Mouse (Mus musculus): Measurements from ENCODE around the gene Plaur. TPM values are rescaled to one million over a fixed set of nuclear protein-coding genes. Genes with fewer than 3 reads are reported as not detected.

Gene Plaur
- total RNA-seq, 1 experiment = 118 TPM

DNA sequence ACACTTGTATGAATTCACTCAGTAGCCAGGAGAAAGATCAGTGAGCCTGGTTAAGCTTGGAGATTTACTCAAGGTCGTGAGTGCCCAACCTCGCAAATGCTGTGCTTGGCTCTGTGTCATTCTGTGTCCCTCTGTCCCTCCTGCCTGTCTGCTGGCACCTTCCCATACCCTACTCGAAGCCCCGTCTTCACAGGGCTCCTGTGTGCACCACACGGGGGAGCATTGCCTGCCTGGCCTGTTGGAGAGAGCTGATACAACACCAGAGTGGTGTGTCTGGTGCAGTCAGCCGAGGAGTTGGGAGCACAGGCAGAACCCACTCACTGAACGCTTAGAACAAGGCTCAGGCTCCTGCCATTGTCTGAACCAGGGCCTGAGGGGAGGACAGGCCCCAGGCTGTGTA, 40.6 kb upstream of the Plaur start:
- Histone ChIP-seq H3K36me3 (ENCODE audit: control insufficient read depth, insufficient read depth, low read length, poor library complexity, severe bottlenecking) (peaks cover 19% of the 10 kb centered on the region; the same call in 1 of the 2 replicates), H3K4me3 (ENCODE audit: insufficient read depth in 1 of 2, low read depth in 1 of 2, low read length in 2 of 2, poor library complexity in 1 of 2, severe bottlenecking in 1 of 2) (no peak overlapping the region), H3K9me3 (ENCODE audit: control insufficient read depth, insufficient read depth, low read depth, low read length) (no peaks in the 10 kb centered on the region), H3K4me1 (ENCODE audit: control insufficient read depth in 2 of 2, insufficient read depth in 2 of 2, low read length in 2 of 2, poor library complexity in 1 of 2) (no peaks in the 10 kb centered on the region), H3K27ac (ENCODE audit: insufficient read depth, low read depth, low read length, poor library complexity, severe bottlenecking) (no peak overlapping the region), H3K9ac (ENCODE audit: insufficient read depth, low read depth, low read length, poor library complexity, severe bottlenecking) (no peak overlapping the region)
- DNase-seq (ENCODE audit: low read depth, low spot score) = no peak
- TF ChIP-seq HCFC1 (IDR thresholded peaks at IDR 0.05; ENCODE audit: borderline replicate concordance, insufficient read depth, low read length) (no peak), MAFK (IDR thresholded peaks at IDR 0.05; ENCODE audit: insufficient read depth, low read depth, low read length) (no peak), ZC3H11A (IDR thresholded peaks at IDR 0.05; ENCODE audit: borderline replicate concordance, low read depth, low read length) (no peak), CHD2 (IDR thresholded peaks at IDR 0.05; ENCODE audit: low read depth, low read length) (no peak), ZNF384 (IDR thresholded peaks at IDR 0.05; ENCODE audit: low read depth, low read length) (no peak)
- in situ Hi-C loops (cut with MboI; ENCODE audit: low sequenced_read_pairs in 2 of 2, unreplicated experiment in 2 of 2) = loop anchor here in 1 of 2 experiments (25.0 kb wide), 1 partner anchor 91 kb away; the partner anchor contains the start of genes AC161166.1 and Zfp428

- Histone ChIP-seq H3K4me1 (ENCODE audit: control insufficient read depth in 2 of 2, insufficient read depth in 2 of 2, low read length in 2 of 2, poor library complexity in 1 of 2) (no peaks in the 10 kb centered on the region), H3K4me3 (ENCODE audit: insufficient read depth in 1 of 2, low read depth in 1 of 2, low read length in 2 of 2, poor library complexity in 1 of 2, severe bottlenecking in 1 of 2) (no peak overlapping the region), H3K9me3 (ENCODE audit: control insufficient read depth, insufficient read depth, low read depth, low read length) (no peaks in the 10 kb centered on the region), H3K9ac (ENCODE audit: insufficient read depth, low read depth, low read length, poor library complexity, severe bottlenecking) (no peak overlapping the region), H3K27ac (ENCODE audit: insufficient read depth, low read depth, low read length, poor library complexity, severe bottlenecking) (no peak overlapping the region), H3K36me3 (ENCODE audit: control insufficient read depth, insufficient read depth, low read length, poor library complexity, severe bottlenecking) (peaks cover 19% of the 10 kb centered on the region; the same call in 1 of the 2 replicates)
- no peak for DNase-seq (ENCODE audit: low read depth, low spot score)
- in situ Hi-C loops (cut with MboI; ENCODE audit: low sequenced_read_pairs in 2 of 2, unreplicated experiment in 2 of 2) = loop anchor here in 1 of 2 experiments (25.0 kb wide), 1 partner anchor 90 kb away; the partner anchor contains the start of genes AC161166.1 and Zfp428
- no peak for TF ChIP-seq CHD2 (IDR thresholded peaks at IDR 0.05; ENCODE audit: low read depth, low read length)
- TF ChIP-seq ZC3H11A (IDR thresholded peaks at IDR 0.05; ENCODE audit: borderline replicate concordance, low read depth, low read length) = no peak
- no peak for TF ChIP-seq HCFC1 (IDR thresholded peaks at IDR 0.05; ENCODE audit: borderline replicate concordance, insufficient read depth, low read length)
- TF ChIP-seq ZNF384 (IDR thresholded peaks at IDR 0.05; ENCODE audit: low read depth, low read length) = no peak
- no peak for TF ChIP-seq MAFK (IDR thresholded peaks at IDR 0.05; ENCODE audit: insufficient read depth, low read depth, low read length)
Measured at GRCm38 (mm10) chr7:24422251-24422650, 40.0 kb upstream of the Plaur start.

DNA sequence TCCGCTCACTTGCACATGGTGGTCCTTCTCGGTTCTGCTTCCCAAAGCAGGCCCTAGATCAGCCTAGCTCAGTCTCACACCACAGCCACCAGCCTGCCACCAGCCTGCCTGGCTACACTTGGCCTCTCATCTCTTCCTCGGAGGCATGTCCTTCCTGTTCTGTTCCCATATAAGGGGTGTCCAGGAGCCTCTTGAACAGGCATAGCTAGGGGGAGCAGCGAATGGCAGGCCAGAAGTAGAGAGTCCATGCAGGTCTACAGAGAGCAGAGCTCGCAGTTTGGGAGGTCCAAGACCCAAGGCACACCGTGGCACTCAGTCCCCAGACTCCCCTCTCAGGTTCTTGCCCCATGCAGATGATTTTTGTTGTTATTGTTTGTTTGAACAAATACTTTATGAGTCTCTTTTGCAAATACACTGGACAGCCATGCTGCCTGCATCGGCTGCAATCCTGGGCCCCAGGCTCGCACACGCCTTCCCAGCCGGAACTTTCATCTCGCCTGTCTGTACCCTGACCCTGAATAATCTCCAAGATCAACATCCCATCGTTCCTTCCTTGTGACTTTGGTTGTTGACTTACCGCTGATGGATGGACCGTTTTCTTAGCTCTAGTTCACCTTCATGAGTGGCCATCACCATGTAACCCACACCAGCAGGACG, 39.0 kb upstream of the Plaur start:
- in situ Hi-C loops (cut with MboI; ENCODE audit: low sequenced_read_pairs in 2 of 2, unreplicated experiment in 2 of 2) = loop anchor here in 1 of 2 experiments (25.0 kb wide), 1 partner anchor 89 kb away; the partner anchor contains the start of genes AC161166.1 and Zfp428

GRCm38 (mm10) chr7:24423956-24424732, 38.1 kb upstream of the Plaur start:
- no peak overlapping the region for H3K27ac ChIP-seq (ENCODE audit: insufficient read depth, low read depth, low read length, poor library complexity, severe bottlenecking)
- peaks cover 19% of the 10 kb centered on the region; the same call in 1 of the 2 replicates for H3K36me3 ChIP-seq (ENCODE audit: control insufficient read depth, insufficient read depth, low read length, poor library complexity, severe bottlenecking)
- no peak overlapping the region for H3K4me3 ChIP-seq (ENCODE audit: insufficient read depth in 1 of 2, low read depth in 1 of 2, low read length in 2 of 2, poor library complexity in 1 of 2, severe bottlenecking in 1 of 2)
- H3K9me3 ChIP-seq (ENCODE audit: control insufficient read depth, insufficient read depth, low read depth, low read length) = no peaks in the 10 kb centered on the region
- H3K9ac ChIP-seq (ENCODE audit: insufficient read depth, low read depth, low read length, poor library complexity, severe bottlenecking) = no peak overlapping the region
- DNase-seq (ENCODE audit: low read depth, low spot score) = no peak
- no peaks in the 10 kb centered on the region for H3K4me1 ChIP-seq (ENCODE audit: control insufficient read depth in 2 of 2, insufficient read depth in 2 of 2, low read length in 2 of 2, poor library complexity in 1 of 2)
- in situ Hi-C loops (cut with MboI; ENCODE audit: low sequenced_read_pairs in 2 of 2, unreplicated experiment in 2 of 2) = loop anchor here in 1 of 2 experiments (25.0 kb wide), 1 partner anchor 88 kb away; the partner anchor contains the start of genes AC161166.1 and Zfp428
- no peak for TF ChIP-seq HCFC1 (IDR thresholded peaks at IDR 0.05; ENCODE audit: borderline replicate concordance, insufficient read depth, low read length)

More for the DNA sequence above, 39.0 kb upstream of the Plaur start:
- Histone ChIP-seq H3K36me3 (ENCODE audit: control insufficient read depth, insufficient read depth, low read length, poor library complexity, severe bottlenecking) (peaks cover 19% of the 10 kb centered on the region; the same call in 1 of the 2 replicates), H3K4me3 (ENCODE audit: insufficient read depth in 1 of 2, low read depth in 1 of 2, low read length in 2 of 2, poor library complexity in 1 of 2, severe bottlenecking in 1 of 2) (no peak overlapping the region), H3K27ac (ENCODE audit: insufficient read depth, low read depth, low read length, poor library complexity, severe bottlenecking) (no peak overlapping the region), H3K4me1 (ENCODE audit: control insufficient read depth in 2 of 2, insufficient read depth in 2 of 2, low read length in 2 of 2, poor library complexity in 1 of 2) (no peaks in the 10 kb centered on the region), H3K9ac (ENCODE audit: insufficient read depth, low read depth, low read length, poor library complexity, severe bottlenecking) (no peak overlapping the region), H3K9me3 (ENCODE audit: control insufficient read depth, insufficient read depth, low read depth, low read length) (no peaks in the 10 kb centered on the region)
- TF ChIP-seq ZC3H11A (IDR thresholded peaks at IDR 0.05; ENCODE audit: borderline replicate concordance, low read depth, low read length) (no peak), MAFK (IDR thresholded peaks at IDR 0.05; ENCODE audit: insufficient read depth, low read depth, low read length) (no peak), HCFC1 (IDR thresholded peaks at IDR 0.05; ENCODE audit: borderline replicate concordance, insufficient read depth, low read length) (no peak), CHD2 (IDR thresholded peaks at IDR 0.05; ENCODE audit: low read depth, low read length) (no peak), ZNF384 (IDR thresholded peaks at IDR 0.05; ENCODE audit: low read depth, low read length) (no peak)
- DNase-seq (ENCODE audit: low read depth, low spot score) = no peak

All from ES-E14 (cell line).